Mouse (Mus musculus) cerebellum, adult 8-10 months (tissue): ENCODE measurements around the gene Brf1.

ENCODE experiments used
- DNase-seq: peaks from one replicate; pipeline ENCODE4 v3.0.0; 2022

The Brf1 gene

DNA sequence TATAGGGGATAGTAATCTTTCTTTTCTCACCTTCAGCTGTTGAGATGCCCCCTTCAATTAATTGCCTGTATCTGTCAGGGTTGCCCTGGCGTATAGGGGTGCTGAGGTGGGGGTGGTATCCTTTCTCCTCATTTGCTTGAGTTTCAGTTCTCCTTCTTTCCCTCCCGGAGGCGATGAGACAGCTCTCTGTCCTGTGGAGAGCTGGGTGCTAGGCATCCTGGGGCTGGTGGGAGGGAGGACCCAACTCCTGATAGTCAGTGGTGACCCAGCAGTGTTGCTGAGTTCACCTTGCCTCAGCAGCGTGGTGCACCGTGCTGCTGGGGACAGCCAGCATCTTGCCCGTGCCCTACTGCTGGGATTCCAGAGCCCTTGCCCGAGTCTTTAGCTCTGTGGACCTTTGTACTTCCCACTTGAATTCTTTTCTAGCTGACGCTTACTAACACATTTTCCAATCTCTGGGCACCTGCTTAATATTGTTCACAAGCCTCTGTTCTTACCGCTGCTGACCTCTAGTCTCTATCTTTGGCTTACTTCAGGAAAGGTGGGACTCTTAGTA lies 17.0 kb upstream of the Brf1 start:
- DNase-seq = no peak

DNA sequence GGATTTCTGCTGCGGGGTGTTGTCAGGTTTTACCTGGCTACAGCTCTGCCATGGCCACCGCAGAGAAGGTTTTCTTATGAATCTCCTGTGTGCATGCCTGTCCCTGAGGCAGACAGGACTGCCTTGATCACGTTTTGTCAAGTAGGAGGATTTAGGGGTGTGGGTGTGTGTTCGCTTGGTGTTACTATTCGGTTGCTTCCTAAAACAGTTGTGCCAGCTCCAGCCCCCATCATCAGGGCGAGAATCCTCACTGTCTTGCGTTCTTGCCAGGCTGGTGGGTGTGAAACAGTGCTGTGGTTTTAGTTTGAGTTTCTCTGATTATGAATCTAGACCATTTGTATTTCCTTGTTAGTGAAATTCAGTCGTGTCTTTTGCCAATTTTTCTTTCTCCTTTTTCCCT lies 16.5 kb upstream of the Brf1 start:
- no peak for DNase-seq

DNA sequence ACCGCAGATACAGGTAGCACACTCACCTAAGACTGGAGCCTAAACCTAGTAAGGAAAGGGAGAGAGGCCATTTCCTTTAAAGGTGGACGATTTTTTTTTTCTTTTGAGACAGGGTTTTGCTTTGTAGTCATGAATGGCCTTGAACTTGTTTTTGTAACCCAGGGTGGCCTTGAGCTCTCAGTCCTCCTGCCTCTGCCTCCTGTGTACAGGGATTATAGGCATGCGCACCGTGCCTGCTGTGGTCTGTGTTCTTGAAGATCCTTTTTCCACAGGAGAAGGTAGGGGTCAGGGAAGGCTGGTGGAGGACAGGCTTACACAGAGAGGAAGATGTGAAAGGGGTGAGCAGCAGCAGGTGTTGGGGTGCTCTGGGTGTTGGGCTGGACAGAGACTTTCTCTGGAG lies 15.5 kb upstream of the Brf1 start:
- no peak for DNase-seq

DNA sequence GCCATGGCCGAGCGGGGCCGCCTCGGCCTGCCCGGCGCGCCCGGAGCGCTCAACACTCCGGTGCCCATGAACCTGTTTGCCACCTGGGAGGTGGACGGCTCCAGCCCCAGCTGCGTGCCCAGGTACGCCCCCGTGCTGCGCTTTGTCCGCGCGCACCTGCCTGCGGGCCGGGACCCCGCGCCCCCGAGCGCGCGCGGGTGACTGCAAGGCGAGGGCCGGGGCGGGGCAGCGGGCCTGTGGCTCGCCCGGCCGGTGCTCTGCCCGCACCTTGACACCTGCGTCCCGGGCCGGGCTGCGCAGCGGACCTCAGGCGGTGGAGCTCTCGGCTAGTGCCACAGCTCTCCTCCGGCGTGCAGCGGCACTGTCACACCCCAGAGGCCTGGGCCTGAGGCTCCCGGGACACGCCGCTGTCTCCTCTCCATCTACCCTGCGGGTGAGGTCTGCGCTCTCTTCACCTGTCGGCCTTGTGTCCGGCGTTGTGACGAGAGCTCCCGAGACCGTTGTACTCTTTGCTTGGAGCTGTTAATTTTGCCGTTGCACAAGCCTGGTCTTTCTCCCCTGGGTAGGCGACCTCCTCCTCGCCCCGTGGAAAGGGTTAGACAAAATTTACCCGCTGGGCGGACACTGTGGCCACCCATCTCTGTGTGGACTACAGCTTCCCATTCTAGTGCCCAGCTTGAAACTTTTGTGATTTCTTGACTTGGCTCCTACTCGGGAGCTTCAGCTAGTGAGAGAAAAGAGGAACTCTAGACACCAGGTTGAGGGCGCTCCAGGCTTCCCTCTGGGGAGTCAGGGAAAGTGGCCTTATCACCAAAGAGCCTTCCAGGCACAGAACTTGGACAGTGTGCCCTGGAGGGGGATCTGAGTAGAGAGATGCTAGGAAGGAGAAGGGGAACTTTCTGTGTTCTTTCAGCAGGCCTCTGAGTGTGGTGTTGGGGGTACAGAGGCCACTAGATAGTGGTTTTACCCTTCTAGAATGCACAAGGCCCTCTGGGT lies 14.4 kb upstream of the Brf1 start:
- peak; percentile 61 for DNase-seq

DNA sequence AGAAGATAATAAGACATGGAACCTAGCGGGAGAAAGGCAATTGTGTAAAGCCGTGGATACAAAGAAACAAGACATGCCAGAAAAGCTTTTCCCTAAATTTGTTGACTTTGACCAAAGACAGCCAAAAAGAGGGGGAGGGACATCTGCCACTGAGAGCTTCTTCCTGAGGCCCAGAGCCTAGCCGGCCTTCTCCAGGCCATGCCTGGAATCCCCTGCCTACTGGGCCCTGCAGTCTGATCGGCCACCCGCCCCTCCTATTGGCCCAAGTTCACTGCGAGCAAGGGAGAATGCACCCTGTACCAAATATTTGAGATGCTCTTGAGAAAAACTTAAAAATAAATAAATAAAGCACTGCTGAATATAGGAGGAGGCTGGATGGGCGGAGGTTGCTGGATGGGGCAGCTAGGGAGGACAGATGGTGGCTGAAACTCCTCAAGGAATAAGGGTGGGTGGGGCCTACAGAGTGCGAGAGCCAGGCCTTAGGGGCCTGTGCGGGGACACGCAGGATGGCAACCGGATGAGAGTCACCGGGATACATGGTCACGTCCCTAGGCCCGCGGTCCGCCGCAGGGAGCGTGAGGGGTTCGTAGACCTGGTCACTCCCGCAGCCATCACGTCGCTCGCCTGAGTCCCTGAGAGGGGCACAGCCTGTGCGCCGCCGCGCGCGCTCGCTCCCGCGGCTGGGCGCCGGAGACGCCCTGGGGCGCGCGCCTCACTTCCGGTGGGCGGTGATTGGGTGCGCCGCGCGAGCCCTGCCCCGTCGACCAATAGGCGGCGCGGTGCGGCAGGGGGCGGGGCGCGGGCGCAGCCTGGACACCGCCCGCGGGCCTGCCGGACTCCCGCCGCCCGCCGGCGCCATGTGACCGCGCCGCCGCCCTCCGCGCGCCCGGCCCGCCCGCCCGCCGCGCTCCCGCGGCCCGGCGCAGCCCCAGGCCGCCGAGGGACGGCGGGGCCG lies 13.4 kb upstream of the Brf1 start, which contains the start of gene Pacs2:
TSS of gene Pacs2 (plus strand) at position 905 of the 955 bp plus-strand sequence.
- peak; percentile 93 for DNase-seq

DNA sequence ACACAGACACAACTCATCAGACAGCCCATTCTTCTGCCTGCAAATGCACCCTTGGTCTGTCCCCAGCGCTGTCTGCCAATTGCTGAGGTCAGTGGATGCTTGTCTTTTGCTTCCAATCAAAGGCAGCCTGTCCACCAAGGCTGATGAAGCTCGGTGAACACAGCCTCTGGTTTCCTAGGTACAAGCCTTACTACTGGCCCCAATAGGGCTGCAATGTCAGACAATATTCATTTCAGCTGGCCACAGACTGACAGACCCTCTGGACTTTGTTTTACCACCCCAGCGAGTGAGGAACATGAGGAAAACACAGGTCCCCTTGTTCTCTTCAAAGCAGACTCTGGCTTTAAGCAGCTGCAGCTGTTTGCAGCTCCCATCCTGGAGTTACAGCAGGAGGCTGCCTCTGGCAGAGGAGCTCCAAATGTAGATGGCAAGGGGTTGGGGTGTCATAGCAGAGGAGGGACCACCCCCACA lies 12.6 kb upstream of the Brf1 start:
- peak; percentile 41 for DNase-seq

DNA sequence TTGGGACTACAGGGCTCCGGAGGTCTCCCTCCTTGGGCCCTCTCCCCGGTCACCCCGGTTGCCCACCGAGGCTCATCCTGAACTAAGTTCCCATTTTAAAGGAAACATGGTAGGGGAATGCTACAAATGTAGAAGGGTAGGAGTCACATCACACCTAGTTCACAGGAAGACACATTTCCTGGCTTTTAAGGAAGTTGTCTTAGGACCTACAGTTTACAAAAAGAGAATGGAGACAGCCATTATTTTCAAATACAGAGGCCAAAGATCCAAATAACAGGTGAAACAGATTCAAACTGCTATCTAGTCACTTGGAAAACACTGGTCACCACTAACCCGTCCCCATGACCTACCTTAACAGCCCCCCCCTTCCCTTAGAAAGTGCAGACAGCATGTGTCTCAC lies 11.9 kb upstream of the Brf1 start:
- no peak for DNase-seq

DNA sequence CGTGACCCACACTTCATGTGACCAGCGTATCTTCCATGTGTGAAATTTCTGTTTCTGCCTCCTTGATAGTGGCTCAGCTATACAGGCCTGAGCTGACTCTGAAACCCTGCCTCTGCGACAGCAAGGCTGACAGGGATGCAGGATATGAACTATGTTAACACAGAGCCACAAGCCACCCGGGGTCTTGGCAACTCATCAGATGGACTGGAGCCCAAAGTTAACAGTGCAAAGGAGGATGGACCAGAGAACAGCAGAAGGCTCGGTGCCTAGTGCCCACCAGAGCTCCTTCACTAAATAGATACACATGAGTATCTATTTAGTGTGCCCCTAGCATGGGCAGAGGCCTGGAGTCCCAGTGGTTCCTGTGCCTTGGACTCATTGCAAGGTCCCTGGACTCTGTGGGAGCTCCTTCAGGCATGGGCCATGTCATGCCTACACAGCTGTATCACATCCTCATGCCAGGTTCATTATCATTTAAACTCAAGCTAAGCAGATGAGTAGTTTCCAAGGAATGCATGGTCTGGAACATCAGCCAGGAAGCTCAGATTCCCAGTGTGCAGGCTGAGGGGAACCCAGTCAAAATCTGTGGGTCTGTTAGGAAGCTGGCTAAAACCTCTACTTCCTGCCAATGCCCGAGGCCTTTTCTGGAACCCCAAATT lies 11.3 kb upstream of the Brf1 start:
- peak; percentile 40 for DNase-seq

DNA sequence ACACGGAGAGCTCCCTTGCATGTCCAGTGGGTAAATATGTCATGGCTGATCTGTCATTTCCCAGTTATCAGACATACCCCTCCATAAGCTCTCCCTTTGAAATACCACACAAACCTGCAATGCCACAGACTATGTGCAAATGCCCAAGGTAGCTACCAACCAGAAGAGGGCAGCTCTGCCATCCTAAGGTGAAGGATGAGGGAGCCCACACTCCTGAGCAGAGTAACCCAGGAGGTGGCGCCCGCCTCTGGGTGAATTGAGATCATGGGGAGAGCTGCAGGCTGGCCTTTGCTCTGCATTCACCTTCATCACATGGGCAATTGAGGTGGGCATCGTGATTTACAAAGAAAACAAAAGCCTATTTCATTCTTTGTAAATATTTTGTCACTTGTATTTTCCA lies 4.5 kb upstream of the Brf1 start:
- DNase-seq = peak; percentile 53

DNA sequence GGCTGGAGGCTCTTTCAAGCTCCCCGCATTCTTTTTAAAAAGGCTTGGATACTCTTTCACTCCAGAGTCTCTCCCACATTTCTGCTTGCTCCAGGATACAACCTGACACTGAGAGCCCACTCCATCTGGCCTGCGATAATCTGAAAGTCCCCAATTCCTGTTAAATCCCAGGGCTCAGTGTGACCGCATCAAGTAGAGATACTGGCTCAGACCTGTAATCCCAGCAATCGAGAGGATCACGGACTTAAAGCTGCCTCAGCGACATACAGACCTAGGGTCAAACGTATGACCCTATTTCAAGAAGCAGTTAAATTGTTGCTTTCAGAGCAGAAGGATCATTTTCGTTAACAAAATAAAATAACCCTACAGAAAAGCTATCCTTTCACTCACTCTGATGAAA lies 3.5 kb upstream of the Brf1 start:
- DNase-seq = no peak

DNA sequence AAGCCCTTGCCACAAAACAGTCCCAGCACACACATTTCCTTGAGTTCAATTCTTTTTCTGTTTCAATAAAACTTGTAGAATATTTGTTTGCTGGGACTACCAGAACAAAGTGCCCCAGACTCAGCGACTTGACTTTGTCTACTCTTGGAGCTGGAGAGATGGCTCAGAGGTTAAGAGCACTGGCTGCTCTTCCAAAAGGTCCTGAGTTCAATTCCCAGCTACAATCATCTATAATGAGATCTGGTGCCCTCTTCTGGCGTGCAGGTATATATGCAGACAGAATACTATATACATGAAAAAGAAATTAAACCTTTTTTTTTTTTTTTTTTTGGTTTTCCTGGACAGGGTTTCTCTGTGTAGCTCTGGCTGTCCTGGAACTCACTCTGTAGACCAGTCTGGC lies 2.2 kb upstream of the Brf1 start:
- no peak for DNase-seq

DNA sequence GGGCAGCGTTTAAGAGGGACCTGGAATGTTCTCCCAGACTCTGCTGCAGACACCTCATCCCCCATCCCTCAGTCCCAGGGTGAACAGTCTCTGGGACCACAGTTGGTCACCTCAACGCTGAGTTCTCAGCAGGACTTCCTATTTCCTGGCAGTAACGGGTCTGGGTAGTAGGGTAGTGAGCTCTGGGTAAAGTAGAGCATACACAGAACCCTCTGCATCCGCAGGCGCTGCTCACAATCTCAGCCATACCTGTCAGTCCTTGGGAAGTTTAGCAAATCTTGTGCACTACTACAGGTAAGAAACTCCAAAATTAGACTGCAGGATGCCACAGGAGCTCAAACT lies 600 bp upstream of the Brf1 start:
- no peak for DNase-seq

DNA sequence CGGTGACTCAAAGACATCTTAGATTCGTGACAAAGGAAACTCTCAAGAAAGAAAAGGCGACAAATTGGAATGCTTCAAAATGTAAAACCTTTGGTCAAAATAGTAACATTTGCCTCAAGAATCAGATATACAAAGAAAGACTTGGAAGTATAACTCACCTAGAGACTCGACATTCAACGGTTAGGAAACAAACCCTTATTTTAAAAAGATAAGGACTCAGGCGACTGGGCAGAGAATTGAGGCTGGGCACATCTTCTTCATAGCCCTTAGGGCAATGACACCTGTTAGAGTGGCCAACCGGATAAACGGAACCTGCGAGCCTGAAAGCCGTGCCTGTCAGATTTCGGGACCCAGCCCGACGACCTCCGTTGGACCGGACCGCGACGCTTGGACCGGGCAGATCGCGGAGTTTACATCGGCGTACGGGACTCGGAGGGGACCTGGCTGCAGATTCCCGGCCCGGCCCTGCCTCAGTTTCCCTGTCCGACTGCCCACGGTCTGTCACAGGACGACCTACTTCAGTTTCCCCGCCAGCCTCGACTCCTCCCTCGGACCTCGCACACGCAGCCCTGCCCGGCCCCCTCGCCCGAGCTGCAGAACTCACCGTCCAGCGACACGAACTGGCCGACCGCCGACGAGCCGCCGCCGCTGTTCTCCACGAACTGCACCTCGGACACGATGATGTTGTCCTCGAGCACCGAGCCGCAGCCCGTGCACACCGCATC lies 773 bp downstream of the Brf1 start:
- no peak for DNase-seq

DNA sequence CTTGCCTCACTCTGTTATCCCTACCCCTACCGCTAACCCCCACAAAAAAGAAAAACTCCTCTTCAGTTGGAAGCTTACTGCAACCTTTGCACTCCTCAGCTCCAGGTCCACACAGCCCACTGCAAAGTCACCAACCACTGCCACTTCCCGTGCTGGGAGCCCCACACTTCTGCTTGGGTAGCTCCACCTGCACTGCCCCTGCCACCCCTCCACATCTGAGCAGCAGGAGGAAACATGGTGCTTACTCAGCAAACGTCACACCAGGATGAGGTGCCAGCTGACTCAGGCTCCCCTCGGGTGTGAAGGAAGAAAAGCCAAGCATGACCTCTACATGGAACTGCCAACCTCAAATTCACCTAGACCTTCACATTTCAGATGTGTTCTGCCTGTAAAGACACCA lies 6.4 kb downstream of the Brf1 start:
- DNase-seq = no peak

DNA sequence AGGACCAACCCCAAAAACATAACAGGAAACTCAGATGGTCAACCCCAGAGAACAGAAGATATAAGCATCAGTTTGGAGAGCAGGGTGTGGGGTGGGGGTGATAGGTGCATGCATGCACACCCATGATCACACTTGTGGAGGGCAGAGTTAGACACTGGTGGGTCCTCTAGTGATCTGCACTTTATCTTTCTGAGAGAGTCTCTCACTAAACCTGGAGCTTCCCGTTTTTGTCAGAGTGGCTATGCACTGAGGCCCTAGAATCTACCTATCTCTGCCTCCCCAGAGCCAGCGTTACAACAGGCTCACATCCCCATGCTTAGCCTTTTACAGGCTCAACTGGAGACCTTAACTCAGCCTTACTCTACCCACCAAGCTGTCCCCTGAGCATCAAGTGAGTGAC lies 9.1 kb downstream of the Brf1 start:
- no peak for DNase-seq

DNA sequence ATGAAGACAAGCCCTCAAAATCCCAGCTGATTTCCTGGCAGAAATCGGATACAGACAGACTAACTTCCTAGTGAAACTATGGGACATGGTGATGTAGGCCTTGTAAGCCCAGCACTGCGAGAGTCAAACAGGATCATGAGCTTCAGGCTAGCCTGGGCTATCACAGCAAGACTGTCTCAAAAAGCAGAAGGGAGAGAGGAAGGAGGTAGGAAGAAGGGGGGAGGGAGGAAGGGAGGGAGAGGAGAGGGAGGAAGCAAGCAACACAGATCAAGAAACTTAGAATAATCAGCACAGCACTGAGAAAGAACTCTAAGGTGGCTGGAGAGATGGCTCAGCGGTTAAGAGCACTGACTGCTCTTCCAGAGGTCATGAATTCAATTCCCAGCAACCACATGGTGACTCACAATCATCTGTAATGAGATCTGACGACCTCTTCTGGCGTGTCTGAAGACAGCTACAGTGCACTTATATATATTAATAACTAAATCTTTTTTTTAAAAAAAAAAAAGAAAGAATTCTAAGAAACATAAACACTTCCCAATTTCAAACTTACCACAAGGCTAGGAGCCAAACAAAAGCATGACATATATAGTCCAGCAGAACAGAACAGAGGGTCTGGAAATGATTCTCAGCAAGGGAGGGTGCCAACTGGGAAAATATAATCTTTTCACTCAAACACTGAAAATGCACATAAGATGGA lies 9.6 kb downstream of the Brf1 start:
- DNase-seq = no peak

DNA sequence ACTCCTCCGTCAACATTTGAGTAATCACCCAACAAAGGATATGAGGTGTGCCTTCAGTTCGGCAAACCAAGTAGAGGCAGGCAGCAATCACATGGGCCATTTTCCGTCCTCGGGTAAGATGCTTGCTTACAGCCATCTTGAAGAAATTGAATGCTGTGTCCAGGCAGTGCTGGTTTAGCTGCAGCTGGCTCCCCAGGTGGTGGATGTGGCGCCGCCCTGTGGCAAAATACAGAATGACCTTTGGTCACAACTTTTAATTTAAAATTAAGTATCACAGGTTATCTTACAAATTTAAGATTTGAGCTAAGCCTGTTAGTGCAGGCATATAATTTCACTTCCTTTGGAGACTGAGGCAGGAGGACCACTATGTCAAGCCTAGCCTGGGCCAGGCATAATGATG lies 12.6 kb downstream of the Brf1 start:
- DNase-seq = no peak

DNA sequence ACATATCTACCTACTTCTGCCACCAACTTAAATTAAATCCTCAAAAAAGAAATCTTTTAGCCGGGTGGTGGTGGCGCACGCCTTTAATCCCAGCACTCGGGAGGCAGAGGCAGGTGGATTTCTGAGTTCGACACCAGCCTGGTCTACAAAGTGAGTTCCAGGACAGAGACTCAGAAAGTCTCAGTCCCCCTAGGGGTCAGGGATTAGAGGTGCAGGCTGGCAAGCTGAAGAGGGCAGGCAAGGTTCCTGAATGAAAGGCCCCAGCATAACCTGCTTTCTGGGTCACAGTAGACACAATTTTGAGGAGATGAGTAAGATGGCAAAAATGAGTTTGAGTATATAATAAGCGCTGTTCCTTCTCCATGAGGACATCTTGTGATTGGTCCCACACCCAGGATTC lies 15.2 kb downstream of the Brf1 start:
- DNase-seq = no peak

DNA sequence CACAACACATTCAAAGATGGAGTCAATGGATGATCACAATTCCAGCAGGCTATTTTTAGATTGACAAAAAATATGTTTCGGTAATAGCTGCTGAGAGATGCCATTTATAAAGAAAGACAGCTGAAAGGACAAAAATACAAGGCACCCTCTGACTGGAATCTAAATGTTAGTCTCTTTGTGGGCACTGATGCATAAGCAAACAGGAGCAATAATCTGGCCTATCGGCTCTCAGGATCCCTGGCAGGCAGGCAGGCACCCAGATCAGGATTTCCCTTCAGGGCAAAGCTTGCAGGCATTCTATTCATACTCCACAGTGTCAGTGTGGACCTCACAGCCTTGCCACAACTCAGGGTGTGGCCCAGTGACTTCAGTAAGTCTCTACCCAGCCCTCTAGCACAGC lies 18.5 kb downstream of the Brf1 start:
- DNase-seq = no peak

DNA sequence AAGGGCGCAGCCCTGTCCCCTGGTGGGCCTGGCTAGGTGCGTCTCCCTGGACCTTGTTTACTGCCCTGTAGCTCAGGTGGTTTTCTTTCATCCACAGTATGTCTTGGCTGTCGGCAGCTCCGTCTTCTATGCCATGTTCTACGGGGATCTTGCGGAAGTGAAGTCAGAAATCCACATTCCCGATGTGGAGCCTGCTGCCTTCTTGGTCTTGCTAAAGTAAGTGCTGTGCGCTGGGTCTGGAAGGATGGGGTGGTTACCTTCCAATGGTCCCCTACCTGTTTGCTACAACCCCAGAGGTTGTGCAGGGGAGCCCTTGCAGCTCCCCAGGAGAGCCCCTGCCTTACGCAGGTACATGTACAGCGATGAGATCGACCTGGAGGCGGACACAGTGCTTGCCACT lies 23.3 kb downstream of the Brf1 start:
- no peak for DNase-seq

DNA sequence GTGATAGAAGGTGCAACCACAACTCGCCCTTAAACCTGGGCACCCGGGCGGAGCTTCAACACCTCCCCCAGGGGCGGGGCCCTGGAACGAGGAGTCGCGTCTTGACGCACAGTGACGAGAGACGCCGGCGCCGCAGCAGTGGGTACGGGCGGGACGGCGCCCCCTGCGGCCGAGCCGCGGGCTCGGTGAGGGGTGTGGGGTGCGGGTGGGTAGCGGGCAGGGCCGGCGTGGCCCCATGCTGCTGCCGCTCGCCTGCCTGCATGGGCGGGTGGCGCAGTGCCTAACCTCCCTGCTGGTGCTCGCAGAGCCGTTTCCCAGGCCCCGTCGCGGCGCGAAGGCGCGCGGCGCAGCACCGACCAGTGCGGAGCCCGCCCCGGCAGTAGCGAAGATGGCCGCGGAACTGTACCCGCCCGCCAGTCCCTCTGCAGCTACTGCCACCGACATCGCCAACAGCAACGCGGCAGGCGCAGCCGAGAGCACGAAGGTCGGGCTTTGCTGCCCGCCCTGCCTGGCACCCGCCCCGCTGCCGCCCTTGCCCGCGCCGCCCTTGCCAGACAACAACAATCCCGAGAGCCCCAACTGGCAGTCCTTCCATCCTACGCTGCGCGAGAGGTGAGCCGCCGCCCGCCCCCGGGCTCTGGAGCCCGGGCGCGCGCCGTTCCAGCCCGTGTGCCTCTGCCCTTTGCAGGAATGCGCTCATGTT lies 24.0 kb downstream of the Brf1 start, which contains the start of gene Btbd6:
TSS of gene Btbd6 (plus strand) at position 112 of the 703 bp plus-strand sequence.
- peak; percentile 90 for DNase-seq
